Mouse (Mus musculus) spleen, postnatal 10 days (tissue): Measurements from ENCODE around the gene Hps5.
"Not testable (repeated sequence)": the region's sequence is repeated elsewhere in the genome, so short reads cannot be mapped to it uniquely, and the experiment has no call there.

Experiments used
- DNase-seq, 2 experiments: peaks; one replicate each; pipeline ENCODE4 v3.0.0; 2021 to 2022; ENCODE audit warnings: low spot score in 2 of 2

The Hps5 gene

GRCm38 (mm10) chr7:46827803-46828184 lies 31.9 kb upstream of the Hps5 start:
- no peak for DNase-seq

GRCm38 (mm10) chr7:46827046-46827802 lies 31.4 kb upstream of the Hps5 start:
- no peak for DNase-seq

GRCm38 (mm10) chr7:46820876-46821632 lies 25.2 kb upstream of the Hps5 start:
- not testable (repeated sequence) for DNase-seq

GRCm38 (mm10) chr7:46814012-46814411 lies 18.1 kb upstream of the Hps5 start:
- no peak for DNase-seq

GRCm38 (mm10) chr7:46810325-46810724 lies 14.5 kb upstream of the Hps5 start:
- no peak for DNase-seq

GRCm38 (mm10) chr7:46796779-46797178 lies 915 bp upstream of the Hps5 start:
- DNase-seq = no peak

GRCm38 (mm10) chr7:46796206-46796679 lies 379 bp upstream of the Hps5 start:
- DNase-seq = no peak

GRCm38 (mm10) chr7:46793871-46794270 lies 2.0 kb downstream of the Hps5 start:
- no peak for DNase-seq

GRCm38 (mm10) chr7:46789177-46789849 lies 6.6 kb downstream of the Hps5 start:
- DNase-seq = no peak

- DNase-seq = peak in 1 of 2 experiments; percentile 53
Measured at GRCm38 (mm10) chr7:46770706-46771105, 25.2 kb downstream of the Hps5 start.

- no peak for DNase-seq
Measured at GRCm38 (mm10) chr7:46768451-46768850, 27.4 kb downstream of the Hps5 start.

- DNase-seq = no peak
Measured at GRCm38 (mm10) chr7:46767371-46767770, 28.5 kb downstream of the Hps5 start.

GRCm38 (mm10) chr7:46764672-46765071 lies 31.2 kb downstream of the Hps5 start:
- no peak for DNase-seq

GRCm38 (mm10) chr7:46762601-46763000 lies 33.3 kb downstream of the Hps5 start:
- DNase-seq = no peak

- DNase-seq = no peak
Measured at GRCm38 (mm10) chr7:46761049-46761795, 34.6 kb downstream of the Hps5 start.

- no peak for DNase-seq
Measured at GRCm38 (mm10) chr7:46751490-46751889, 44.4 kb downstream of the Hps5 start, which contains the start of gene Saa2. Gene Saa2, plus strand, starts transcription at chr7:46751790.

GRCm38 (mm10) chr7:46748459-46748858 lies 47.4 kb downstream of the Hps5 start:
- DNase-seq = no peak

- no peak for DNase-seq
Measured at GRCm38 (mm10) chr7:46746381-46746780, 49.5 kb downstream of the Hps5 start.

GRCm38 (mm10) chr7:46745816-46746215 lies 50.0 kb downstream of the Hps5 start:
- no peak for DNase-seq

- DNase-seq = not testable (repeated sequence)
Measured at GRCm38 (mm10) chr7:46742880-46743279, 53.0 kb downstream of the Hps5 start, which contains the start of gene Saa1. Gene Saa1, minus strand, starts transcription at chr7:46742980.

- DNase-seq = not testable (repeated sequence)
Measured at GRCm38 (mm10) chr7:46740041-46740440, 55.8 kb downstream of the Hps5 start.
